Mouse (Mus musculus): Measurements from ENCODE around the gene Ndufb6.
A peak's percentile ranks its signal among the peaks of the same experiment; 100 is the strongest.

Ndufb6 gene

DNA sequence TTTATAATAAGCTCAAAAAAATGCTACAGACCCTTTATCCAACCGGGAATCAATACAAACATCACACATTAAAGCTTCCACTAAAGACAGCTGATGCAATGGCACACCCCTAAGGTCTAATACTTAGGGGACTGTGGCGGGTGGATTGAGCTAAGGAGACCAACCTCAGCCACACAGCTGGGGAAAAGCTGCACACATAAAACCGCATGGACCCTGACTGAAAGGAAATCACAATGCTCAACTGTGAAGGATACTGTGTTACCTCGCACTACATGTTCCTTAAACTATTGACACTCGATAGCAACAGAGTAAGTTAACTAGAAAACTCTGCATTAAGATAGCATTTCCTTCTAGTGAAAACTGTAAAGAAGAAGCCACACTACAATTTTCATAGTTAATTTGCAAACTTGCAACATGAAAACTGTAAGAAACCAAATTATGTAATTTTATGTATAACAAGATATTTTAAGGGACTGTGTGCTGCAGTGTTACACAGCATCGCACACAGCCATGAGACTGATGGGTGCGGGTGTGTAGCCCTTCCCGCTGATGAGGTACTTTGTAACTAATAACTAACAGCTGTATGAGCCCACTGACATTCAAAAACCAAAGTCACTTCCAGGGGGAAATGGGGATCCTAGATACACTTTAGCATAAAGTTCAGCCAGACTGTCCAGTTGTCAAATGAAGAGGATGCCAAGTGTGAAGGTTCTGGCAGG lies 24.7 kb downstream of the Ndufb6 start:
- no peak for DNase-seq (ENCODE audit: low read depth, low spot score)

DNA sequence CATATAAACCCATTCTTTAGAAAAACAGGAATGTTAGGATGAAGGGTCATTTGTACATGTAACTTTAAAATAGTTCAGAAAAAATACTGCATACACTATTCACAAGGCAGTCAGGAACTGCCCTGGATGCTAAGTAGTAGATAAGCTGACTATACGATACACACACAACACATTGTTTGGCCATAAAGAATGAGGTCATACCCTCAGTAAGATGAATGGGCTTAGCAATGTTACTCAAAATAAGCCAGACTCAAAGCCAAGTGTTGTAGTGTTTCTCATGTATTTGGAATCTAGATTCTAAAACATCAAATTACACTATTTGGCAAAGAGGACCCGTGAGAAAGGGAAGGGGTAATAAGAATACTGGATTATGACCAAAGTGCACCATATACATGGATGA lies 25.5 kb downstream of the Ndufb6 start:
- no peak for DNase-seq (ENCODE audit: low read depth, low spot score)

DNA sequence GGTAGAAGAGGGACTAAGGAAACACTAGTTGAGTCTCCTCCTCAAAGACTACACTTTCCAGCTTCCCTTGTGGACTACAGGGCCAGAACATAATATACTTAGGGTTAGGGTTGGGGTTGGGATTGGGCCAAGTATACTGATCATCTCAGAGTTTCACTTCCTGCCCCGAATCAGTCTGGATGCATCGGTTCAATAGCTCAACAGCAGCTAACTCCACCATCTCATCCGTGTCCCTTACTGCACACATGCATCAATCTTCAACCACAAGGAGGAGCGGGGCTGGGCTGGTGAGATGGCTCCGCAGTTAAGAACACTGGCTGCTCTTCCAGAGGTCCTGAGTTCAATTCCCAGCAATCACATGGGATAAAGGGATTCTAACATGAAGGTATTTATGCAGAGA lies 28.2 kb downstream of the Ndufb6 start:
- DNase-seq (ENCODE audit: low read depth, low spot score) = no peak

DNA sequence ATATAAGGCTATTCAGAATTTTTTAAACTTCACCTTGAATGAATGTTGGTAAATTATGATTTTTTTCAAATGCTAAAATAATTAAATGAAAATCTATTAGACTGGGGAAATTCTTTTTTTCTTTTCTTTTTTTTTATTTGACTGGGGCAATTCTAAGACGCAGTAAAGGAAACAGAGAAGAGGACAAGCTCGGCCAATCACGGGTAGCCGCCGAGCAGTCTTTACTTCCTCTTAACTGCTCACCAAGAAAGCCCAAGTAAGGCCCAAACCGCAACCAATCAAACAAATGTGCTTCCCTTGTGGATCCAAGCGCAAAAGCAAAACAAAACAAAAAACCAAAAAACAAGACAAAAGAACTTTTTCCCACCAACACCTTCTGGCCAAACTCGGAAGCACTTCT lies 35.2 kb downstream of the Ndufb6 start:
- DNase-seq (ENCODE audit: low read depth, low spot score) = peak; percentile 13

DNA sequence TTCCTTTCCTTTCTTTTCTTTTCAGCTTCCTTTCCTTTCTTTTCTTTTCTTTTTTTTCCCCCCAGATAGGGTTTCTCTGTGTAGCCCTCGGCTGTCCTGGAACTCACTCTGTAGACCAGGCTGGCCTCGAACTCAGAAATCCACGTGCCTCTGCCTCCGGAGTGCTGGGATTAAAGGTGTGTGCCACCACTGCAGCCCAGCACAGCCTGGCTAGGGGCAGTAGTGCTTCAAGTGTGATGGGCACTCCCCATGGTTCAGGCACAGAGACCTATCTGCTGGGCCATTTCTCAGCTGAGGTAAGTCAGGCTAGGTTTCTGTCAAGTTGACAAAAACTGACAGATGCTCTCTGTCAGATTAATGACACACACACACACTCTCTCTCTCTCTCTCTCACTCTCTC lies 36.2 kb downstream of the Ndufb6 start:
- DNase-seq (ENCODE audit: low read depth, low spot score) = no peak

DNA sequence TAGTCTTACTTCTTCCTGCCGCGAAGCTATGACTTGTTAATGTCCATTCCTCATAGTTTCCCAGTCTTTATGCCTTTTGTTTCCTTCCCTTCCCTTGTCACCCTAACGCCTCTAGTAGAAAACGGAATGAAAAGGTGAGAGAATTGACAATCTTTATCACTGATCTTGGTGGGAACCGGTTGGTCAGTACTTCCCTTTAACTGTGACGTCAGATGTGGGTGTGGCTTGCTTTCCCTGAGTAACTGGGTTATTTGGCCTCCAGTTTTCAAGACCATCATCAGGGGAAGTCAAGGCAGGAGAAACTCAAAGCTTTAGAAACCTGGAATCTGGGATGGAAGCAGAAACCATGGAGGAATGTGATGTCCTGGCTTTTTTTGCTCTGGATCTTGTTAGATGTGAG lies 37.3 kb downstream of the Ndufb6 start:
- DNase-seq (ENCODE audit: low read depth, low spot score) = no peak

DNA sequence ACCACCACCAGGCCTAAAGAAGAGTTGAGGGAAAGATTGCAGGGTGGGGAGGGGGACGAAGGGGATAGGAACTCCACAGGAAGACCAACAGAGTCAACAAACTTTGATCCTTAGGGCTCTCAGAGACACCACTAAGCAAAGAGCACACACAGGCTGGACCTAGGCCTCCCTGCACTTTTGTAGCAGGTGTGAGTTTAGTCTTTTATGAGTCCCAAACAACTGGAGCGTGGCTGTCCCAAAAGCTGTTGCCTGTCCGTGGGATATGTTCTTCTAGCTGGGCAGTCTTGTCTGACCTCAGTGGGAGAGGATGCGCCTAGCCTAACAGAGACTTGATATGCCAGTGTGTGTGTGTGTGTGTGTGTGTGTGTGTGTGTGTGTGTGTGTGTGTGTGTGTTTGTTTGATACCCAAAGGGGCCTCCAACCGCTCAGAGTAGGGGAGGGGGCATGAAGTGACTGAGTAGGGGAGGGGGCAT lies 38.9 kb downstream of the Ndufb6 start:
- DNase-seq (ENCODE audit: low read depth, low spot score) = no peak

DNA sequence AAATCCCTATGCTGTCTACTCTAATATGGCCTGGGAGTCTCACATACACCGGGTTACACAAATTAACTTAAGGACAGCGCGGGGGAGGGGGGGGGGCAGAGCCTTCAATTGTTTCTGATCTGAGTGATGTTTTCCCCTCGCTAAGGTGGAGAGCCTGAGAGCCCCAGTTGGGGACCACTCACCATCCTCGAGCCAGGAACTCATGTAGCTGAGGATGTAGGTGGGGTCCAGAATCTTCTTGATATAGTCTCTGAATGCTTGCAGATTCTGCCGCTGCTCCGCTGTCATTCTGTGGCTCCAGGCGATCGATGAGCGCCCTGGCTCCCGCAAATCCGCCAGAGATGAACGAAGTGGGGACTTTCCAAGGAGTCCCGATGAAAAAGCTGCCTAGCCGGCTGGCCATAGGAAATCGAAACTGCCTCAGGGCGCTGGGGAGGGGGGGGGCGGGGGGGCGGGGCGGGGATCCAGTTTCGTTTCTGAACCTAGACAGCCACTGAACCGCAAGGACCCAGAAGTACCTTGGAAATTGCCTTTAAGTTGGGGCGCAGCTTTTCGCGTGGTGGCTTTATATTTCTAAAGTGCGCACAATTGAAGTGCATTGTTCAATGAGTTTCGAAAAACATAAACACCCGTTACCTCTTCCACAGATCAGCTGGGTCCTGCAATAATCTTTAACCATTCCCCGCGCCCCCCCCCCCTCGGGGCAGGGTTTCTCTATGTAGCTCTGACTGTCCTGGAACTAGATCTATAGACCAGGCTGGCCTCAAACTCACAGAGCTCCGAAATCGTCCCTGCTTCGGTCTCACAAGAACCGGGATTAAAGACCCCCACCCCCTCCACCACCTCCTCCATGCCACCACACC lies 39.6 kb downstream of the Ndufb6 start, which contains the start of gene Ddx58:
Gene Ddx58, minus strand, starts transcription at position 420 of the 863 bp plus-strand sequence.
- DNase-seq (ENCODE audit: low read depth, low spot score) = peak; percentile 21

DNA sequence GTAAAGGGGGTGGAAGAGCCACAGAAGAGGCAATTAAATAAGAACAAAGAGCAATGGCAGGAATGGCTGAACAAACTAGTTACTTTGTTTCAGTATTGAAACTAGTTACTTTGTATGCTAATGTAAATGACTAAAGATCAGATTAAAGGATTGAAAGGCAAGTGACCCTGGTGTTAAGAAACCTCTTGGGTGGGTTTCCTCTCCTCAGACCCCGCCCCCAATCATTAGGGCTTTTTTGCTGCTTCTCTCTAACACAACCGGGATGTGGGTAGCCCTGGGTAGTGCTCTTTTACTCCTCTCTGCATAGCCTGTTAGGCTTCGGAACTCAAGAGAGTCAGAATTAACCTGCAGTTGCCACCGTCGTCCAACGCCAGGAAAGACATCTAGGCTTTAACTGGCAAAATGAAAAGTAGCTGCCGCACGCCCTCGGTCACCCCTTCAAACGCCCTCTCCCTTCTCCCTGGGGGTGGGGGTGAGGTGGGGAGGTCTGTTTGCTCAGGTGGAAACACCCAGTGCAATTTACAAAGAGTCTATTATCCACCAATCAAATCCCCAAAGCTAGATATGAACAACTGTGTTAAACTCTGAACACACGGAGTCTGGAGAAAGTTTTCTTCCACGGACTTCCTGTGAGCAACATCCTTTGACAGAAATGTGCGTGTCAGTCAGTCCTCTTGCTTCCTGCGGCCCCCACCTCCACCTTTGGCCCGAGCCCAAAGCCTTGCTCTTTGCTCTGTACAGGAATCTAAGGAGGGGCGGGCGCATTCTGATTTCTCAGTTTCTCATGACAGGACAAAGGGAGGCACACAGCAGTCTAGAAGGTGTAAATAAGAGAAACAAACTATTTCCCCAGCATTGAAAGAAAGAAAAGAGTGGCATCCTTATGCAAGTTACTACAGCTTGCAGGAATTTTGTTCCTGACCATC lies 40.5 kb downstream of the Ndufb6 start:
- peak; percentile 19 for DNase-seq (ENCODE audit: low read depth, low spot score)

DNA sequence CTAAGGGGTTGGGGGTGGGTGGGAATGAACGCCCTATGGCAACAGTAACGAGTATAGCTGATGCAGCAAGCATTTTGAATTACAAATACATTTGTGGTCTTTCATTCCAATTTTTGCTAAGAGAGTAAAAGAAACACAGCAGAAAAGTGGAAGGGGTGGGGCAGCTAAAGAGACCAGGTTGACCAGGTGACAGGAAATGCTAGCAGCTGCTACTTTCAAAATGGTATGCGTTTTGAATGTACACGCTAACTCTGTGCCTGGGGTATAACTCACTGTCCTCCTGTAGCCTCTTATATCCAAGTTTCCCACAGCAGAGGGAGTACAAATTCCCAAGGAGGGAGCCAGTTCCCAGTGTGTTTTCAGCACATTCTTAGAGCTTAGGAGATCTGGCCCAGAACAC lies 42.4 kb downstream of the Ndufb6 start:
- DNase-seq (ENCODE audit: low read depth, low spot score) = no peak

DNA sequence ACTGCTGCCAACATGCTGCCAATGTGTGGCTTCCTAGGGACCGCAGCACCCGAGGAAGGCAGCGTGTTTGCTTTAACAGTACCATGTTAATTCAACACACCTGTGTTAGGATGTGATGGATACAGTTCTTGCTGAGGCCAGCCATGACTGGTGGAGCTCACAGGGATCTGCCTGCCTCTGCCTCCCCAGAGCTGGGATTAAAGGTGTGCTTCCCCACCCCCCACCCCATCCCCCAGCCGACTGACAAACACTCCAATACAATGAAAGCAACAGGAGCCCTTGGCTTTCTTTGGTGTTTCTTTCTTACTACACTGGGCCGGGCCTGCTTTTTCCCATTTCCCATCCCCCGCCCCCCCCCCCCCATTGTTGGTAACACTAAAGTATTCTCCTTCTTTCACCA lies 45.0 kb downstream of the Ndufb6 start:
- no peak for DNase-seq (ENCODE audit: low read depth, low spot score)

DNA sequence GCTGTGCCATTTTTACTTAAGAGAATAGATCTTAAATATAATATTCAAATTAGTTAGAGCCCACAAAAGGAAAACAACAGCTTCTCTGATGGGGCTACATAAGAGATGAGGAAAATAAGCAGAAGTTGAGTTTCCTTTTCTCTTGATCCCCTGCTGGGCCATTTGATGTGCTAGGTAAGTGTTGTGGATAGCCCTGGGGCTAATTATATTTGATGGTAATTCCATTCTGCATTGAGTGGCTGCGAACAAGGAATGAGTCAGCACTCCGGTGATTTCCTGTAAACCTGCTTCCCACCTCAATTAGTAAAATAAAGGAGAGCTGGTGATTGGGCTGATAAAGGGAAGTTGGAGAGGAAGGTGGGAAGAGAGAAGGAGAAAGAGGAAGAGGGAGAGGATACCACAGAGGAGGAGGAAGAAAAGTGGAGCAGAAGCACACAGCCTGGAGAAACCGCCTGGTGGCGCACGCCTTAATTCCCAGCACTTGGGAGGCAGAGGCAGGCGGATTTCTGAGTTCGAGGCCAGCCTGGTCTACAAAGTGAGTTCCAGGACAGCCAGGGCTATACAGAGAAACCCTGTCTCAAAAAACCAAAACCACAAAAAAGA lies 46.1 kb downstream of the Ndufb6 start:
- DNase-seq (ENCODE audit: low read depth, low spot score) = no peak

DNA sequence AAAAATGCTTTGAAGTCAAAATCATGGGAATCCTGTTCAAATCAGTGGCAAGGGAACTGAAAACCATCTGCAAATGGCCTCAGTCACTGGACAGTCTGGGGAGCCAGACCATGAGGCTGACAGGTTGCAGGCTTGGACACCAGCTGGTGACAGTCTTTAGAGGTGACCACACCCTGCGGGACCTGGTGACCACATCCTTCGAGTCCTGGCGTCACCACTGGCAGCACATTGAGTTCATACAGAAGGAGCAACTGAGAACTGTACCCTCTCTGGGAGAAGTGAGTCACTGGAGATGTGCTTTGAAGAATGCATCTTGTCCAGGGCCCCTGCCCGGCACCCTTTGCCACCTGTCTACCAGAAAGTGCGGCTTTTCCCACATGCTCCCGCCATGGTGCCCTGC lies 49.5 kb downstream of the Ndufb6 start:
- no peak for DNase-seq (ENCODE audit: low read depth, low spot score)

DNA sequence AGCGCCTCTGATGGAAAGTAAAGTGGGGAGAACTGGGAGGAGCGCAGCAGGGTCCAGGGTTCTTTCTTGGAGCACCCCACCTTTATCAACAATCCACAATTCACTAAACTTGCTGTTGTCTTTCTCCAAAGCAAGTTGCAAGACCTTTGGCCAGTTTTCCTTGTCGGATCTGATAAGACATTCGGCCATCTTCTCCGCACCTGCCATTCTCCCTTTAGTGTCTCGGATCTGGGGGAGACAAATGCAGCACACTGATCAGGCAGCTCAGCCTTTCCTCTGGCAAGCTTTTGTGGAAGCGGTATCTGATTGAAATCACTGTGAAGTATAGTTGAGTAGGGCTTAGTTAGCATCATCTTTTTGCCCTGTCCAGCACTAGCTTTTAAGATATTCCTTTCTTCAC lies 51.3 kb downstream of the Ndufb6 start:
- no peak for DNase-seq (ENCODE audit: low read depth, low spot score)

DNA sequence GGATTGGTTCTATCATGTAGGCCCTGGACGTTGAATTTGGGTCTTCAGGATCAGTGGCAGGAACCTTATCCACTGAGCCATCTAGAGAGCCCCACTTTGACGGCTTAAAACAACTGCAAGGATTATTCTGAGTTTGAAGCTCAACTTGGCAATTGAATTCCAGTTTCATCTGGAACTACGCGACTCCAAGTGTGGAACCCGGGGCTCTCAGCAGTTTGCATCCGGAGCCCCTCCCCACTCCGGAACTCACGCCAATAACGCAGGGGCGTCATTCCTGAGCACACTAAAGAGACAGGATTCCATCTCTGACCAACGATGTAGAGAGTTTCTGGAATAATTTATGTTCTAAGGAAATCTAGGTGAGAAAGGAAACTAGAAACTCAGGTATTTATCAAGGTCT lies 52.1 kb downstream of the Ndufb6 start:
- DNase-seq (ENCODE audit: low read depth, low spot score) = no peak

DNA sequence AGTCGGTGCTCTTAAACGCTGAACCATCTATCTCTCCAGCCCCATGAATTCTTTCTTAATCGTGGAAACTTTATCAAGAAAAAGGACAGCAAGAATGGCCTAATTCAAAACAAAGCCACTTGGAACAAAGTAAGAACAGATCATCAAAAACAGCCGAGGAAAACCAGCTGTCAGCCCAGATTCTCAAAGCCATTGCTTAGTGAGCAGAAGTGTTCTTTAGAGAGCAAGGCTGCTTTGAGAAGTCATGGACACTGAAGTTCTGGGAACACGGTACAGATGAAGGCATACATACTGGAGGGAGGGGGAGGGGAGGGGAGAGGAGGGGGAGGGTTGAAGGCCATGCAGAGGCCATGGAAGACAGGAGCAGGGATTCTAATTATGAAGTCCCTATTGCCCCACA lies 53.1 kb downstream of the Ndufb6 start:
- DNase-seq (ENCODE audit: low read depth, low spot score) = no peak

DNA sequence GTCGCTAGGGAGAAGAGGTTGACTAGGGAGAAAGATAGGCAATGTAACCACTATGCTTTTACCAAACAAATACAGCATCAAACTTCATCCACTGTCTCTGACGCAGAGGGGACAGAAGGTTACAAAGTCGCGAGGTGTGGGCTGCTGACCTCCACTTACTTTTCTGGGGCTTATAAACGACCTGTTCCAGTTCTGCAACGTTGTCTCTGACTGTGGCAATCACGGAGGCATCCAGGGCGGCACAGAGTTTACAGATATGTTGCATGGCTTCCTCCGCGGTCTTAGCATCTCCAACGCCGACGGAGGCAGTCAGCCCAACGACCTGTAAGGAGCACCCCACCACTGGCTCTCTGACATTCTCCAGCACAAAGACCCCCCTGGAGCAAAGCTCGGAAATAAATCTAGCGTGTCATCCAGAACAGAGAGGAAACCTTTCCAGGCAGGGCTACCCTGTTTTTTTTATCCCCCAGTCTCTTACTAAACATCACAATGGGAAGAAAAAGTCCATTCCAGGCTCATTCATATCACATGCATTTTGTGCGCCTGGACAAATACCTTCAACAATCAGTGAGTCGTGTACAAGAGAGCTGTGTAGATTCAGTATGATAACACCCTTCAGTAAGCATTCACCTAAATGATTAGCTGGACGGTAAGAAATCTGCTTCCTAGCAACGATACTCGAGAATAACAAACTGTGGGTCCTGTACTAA lies 57.2 kb downstream of the Ndufb6 start:
- DNase-seq (ENCODE audit: low read depth, low spot score) = no peak

DNA sequence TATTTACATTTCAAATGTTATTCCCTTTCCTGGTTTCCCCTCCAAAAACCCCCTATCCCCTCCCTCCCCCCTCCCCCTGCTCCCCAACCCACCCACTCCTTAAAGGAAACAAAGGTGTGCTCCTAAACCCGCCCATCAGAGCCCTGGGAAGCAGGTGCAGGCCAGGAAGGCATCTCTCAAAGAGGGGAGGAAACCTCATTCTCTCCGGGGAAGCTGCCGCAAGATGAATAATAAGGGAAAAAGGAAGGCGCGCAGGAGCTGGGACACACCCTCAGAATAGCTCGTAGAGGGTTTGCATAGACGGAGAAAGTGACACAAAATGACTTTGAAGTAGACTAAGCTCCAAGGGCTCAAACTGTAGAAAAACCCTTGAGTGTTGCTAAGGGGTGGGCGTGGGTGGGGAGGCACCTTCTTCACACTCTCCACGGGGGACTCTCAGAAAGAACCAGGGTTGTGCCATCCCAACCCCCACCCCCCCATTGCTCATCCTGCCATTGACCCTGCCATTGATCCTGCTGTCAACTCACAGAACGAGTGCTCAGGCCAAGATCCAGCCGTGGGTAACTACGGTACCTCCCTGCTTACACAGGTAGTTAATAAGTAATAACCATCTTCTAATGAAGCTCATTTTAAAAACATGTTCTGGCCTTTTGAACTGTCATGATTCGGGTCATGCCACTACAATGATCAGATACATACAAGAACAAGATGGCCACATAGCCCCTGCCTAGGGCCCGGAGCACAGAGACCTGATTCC lies 58.0 kb downstream of the Ndufb6 start:
- no peak for DNase-seq (ENCODE audit: low read depth, low spot score)
